In the genomic region with DNA sequence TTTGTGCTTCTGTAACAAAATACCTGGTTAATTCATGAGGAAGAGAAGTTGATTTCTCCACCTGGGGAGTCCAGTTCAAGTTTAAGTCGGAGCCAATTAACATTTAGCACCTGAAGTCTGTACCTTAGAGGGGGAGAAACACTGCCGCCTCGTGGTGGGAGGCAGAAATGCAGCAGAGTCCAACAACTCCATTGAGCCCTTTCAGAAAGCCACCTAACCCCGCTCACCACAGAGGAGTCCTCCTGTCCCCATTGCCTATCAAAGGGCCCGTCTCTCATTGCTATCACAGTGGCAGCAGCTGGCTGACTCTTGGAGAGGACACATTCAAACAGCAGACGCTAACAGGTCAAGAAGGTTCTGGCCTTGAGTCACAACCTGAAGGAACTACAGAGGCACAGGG, we compare ENCODE assay signal across 10 mouse cellular contexts. TPM values are rescaled to one million over a fixed set of nuclear protein-coding genes. Genes with fewer than 3 reads are reported as not detected.
DNase-seq lines count a peak whose midpoint lies in the region; ATAC-seq and TF ChIP-seq lines count a peak whose summit lies in the region.
"Had no signal": no experiment of that assay in that cellular context is flagged by ENCODE, and none has a peak within 500 bp of the region (broad histone marks: within the 10 kb centered on the region; RNA-seq: fewer than 3 reads in every experiment).

No protein-coding gene starts in this region.

- no peak overlapping the region for H3K4me3 ChIP-seq in kidney, embryonic 16.5 days (ENCODE audit: low read length)
- no peak overlapping the region for H3K4me3 ChIP-seq in CH12.LX (replicated peaks in 1 of 3; ENCODE audit: low read depth in 2 of 3, low read length in 2 of 3, poor library complexity in 1 of 3)
- H3K4me3 ChIP-seq in liver, adult 2 months (ENCODE audit: insufficient read depth, low read depth, low read length), result no peak overlapping the region

- H3K9me3 ChIP-seq in kidney, embryonic 16.5 days (ENCODE audit: low read length), result no peaks in the 10 kb centered on the region
- no peaks in the 10 kb centered on the region for H3K9me3 ChIP-seq in CH12.LX (replicated peaks; ENCODE audit: low read length)

- TF ChIP-seq CTCF in CH12.LX (conservative IDR thresholded peaks at IDR 0.05 in 1 of 2, IDR thresholded peaks at IDR 0.05 in 1 of 2; ENCODE audit: low read depth in 2 of 2, low read length in 2 of 2), result peak; percentile 90 to 99
- peak; percentile 86 for TF ChIP-seq CTCF in liver, adult 2 months (IDR thresholded peaks at IDR 0.05; ENCODE audit: low read depth, low read length)

- no peak for TF ChIP-seq EP300 in CH12.LX (IDR thresholded peaks at IDR 0.05; ENCODE audit: low read length)

- in situ Hi-C loops in CH12.LX (cut with MboI; ENCODE audit: low pct_ligation_motif_present, low pct_unique_long_range_greater_than_20kb, low sequenced_read_pairs), result loop anchor here (5.0 kb wide), 1 partner anchor 67 kb away; a partner anchor contains a TSS

- WGBS in kidney, embryonic 16.5 days, result 21% methylated on average over 6 of the region's 6 CpGs
- 16% methylated on average over 6 of the region's 6 CpGs for WGBS in liver, adult 2 months

- H3K4me1 ChIP-seq in kidney, embryonic 16.5 days (ENCODE audit: insufficient read depth, low read length), result no peaks in the 10 kb centered on the region
- H3K4me1 ChIP-seq in CH12.LX (ENCODE audit: control insufficient read depth in 1 of 2, insufficient read depth in 2 of 2), result peaks cover 10 to 43% of the 10 kb centered on the region in 2 experiments
- H3K4me1 ChIP-seq in liver, adult 2 months (ENCODE audit: control insufficient read depth, insufficient read depth, low read length), result no peaks in the 10 kb centered on the region

- dilution Hi-C loops in CH12.LX (cut with MboI; ENCODE audit: extremely low pct_ligation_motif_present, extremely low pct_unique_long_range_greater_than_20kb, low sequenced_read_pairs), result no loop called here

- TF ChIP-seq RAD21 in CH12.LX (IDR thresholded peaks at IDR 0.05; ENCODE audit: low read depth, low read length), result peak; percentile 65

- H3K4me2 ChIP-seq in kidney, embryonic 16.5 days (replicated peaks; ENCODE audit: low read depth, low read length), result no peak overlapping the region
- H3K4me2 ChIP-seq in CH12.LX (ENCODE audit: insufficient read depth, low read depth, poor library complexity, severe bottlenecking), result peak overlapping the region; percentile 10; the same call in 1 of the 2 replicates

- H3K9ac ChIP-seq in kidney, embryonic 16.5 days (replicated peaks; ENCODE audit: low read length), result no peak overlapping the region
- H3K9ac ChIP-seq in CH12.LX (ENCODE audit: insufficient read depth, low read depth), result no peak overlapping the region
- H3K9ac ChIP-seq in liver, adult 2 months (ENCODE audit: low read depth, low read length), result no peak overlapping the region

- H3K27ac ChIP-seq in kidney, embryonic 16.5 days (ENCODE audit: low read length), result no peak overlapping the region
- H3K27ac ChIP-seq in CH12.LX (ENCODE audit: insufficient read depth, low read depth), result no peak overlapping the region
- H3K27ac ChIP-seq in liver, adult 2 months (replicated peaks; ENCODE audit: insufficient read depth, low read depth, low read length), result no peak overlapping the region
- H3K27ac ChIP-seq: macrophage had no signal

- no peak for TF ChIP-seq POLR2A in CH12.LX (IDR thresholded peaks at IDR 0.05; ENCODE audit: low read depth, low read length)
- TF ChIP-seq POLR2A in liver, adult 2 months (IDR thresholded peaks at IDR 0.05; ENCODE audit: extremely low read depth, insufficient read depth, low read length), result no peak

- H3K36me3 ChIP-seq in kidney, embryonic 16.5 days (ENCODE audit: insufficient read depth, low read length), result no peaks in the 10 kb centered on the region
- H3K36me3 ChIP-seq in CH12.LX (replicated peaks in 1 of 2; ENCODE audit: control insufficient read depth in 1 of 2, insufficient read depth in 1 of 2, low read length in 1 of 2), result no peaks in the 10 kb centered on the region
- H3K36me3 ChIP-seq in liver, adult 2 months (ENCODE audit: control insufficient read depth, insufficient read depth, low read length), result no peaks in the 10 kb centered on the region

- H3K27me3 ChIP-seq in kidney, embryonic 16.5 days (ENCODE audit: insufficient read depth, low read length), result no peaks in the 10 kb centered on the region
- H3K27me3 ChIP-seq in CH12.LX (replicated peaks), result peaks cover 27% of the 10 kb centered on the region
- no peaks in the 10 kb centered on the region for H3K27me3 ChIP-seq in liver, adult 2 months (ENCODE audit: control insufficient read depth, insufficient read depth, low read length)

- DNase-seq in kidney, adult 18-20 months, result peak; percentile 73
- DNase-seq in CH12.LX (ENCODE audit: extremely low read depth), result peak; percentile 77
- peak; percentile 75 for DNase-seq in adrenal gland, postnatal 10 days
- peak; percentile 14 for DNase-seq in embryo, embryonic 9.5 days (ENCODE audit: extremely low spot score)
- DNase-seq in liver, adult 2 months (ENCODE audit: extremely low read depth, low read depth, low spot score), result peak; percentile 52
- peak; percentile 21 to 63 for DNase-seq in spleen, adult 18-20 months
- no peak for DNase-seq in layer of hippocampus, postnatal 14 days (ENCODE audit: low spot score in 2 of 2)

- H3K79me2 ChIP-seq in CH12.LX (replicated peaks; ENCODE audit: control insufficient read depth, extremely low read depth, insufficient read depth, poor library complexity, severe bottlenecking), result no peaks in the 10 kb centered on the region
- no peaks in the 10 kb centered on the region for H3K79me2 ChIP-seq in liver, adult 2 months (ENCODE audit: control insufficient read depth, insufficient read depth, low read length)

- ATAC-seq in kidney, embryonic 16.5 days (ENCODE audit: low FRiP score, low TSS enrichment), result no peak

TF ChIP-seq in CH12.LX, 34 proteins besides CTCF, POLR2A, EP300 and RAD21:
- TF ChIP-seq NELFE (IDR thresholded peaks at IDR 0.05; ENCODE audit: low read depth, low read length) (peak; percentile 36; the same call in 1 of the 2 replicates), ZMIZ1 (IDR thresholded peaks at IDR 0.05; ENCODE audit: low read depth, low read length) (no peak), POLR2AphosphoS2 (IDR thresholded peaks at IDR 0.05; ENCODE audit: low read depth, low read length) (no peak), TCF12 (IDR thresholded peaks at IDR 0.05; ENCODE audit: low read depth, low read length) (peak; percentile 31; the same call in 1 of the 2 replicates), ZC3H11A (IDR thresholded peaks at IDR 0.05; ENCODE audit: low read depth, low read length) (peak; percentile 15; the same call in 1 of the 2 replicates), SMC3 (IDR thresholded peaks at IDR 0.05; ENCODE audit: low read depth, low read length) (peak; percentile 81), ELF1 (IDR thresholded peaks at IDR 0.05; ENCODE audit: low read depth, low read length) (0 out of 2 replicates have a peak, but pooled peaks have one; percentile 12), MEF2A (IDR thresholded peaks at IDR 0.05; ENCODE audit: borderline replicate concordance, low read depth, low read length) (no peak)
TF ChIP-seq in CH12.LX: peak in this region for 5.

RNA-seq across cellular contexts. Expression of a gene that starts 37.5 kb away (rescaled TPM):
- not detected in 2 replicates for polyA plus RNA-seq in kidney, embryonic 16.5 days (2015; fragmentation: Nextera tagmentation; extraction: Ambion mirVana)
- total RNA-seq in CH12.LX (2012; rRNA removed), result not detected in 2 replicates
- not detected in 2 replicates for total RNA-seq in CH12.LX (2014; rRNA removed)
- not detected in 2 replicates for polyA plus RNA-seq in CH12.LX (2012; ENCODE audit: insufficient read length, low read depth)
- not detected for total RNA-seq in adrenal gland, postnatal 10 days (2021)
- total RNA-seq in liver, adult 2 months (2014; rRNA removed), result 6.3 and 10.0 TPM in 2 replicates
- polyA plus RNA-seq in liver, adult 2 months (2012; rRNA removed), result 2.7 and 7.4 TPM in 2 replicates
- not detected for total RNA-seq in layer of hippocampus, postnatal 14 days (2021)
- polyA plus RNA-seq: frontal cortex, adult 2 months; macrophage had no signal

RNA-seq across cellular contexts. Expression of a gene that starts 37.6 kb away (rescaled TPM):
- polyA plus RNA-seq in kidney, embryonic 16.5 days (2015; fragmentation: Nextera tagmentation; extraction: Ambion mirVana), result 1.1 and 1.2 TPM in 2 replicates
- total RNA-seq in CH12.LX (2012; rRNA removed), result 0.34 and 0.38 TPM in 2 replicates
- 0.54 and 0.68 TPM in 2 replicates for total RNA-seq in CH12.LX (2014; rRNA removed)
- polyA plus RNA-seq in CH12.LX (2012; ENCODE audit: insufficient read length, low read depth), result 0.42 and 1.7 TPM in 2 replicates
- total RNA-seq in adrenal gland, postnatal 10 days (2021), result 1 to 10 TPM; 2.3 to 3.2 TPM
- total RNA-seq in liver, adult 2 months (2014; rRNA removed), result 5.8 and 6.5 TPM in 2 replicates
- 1.3 and 1.8 TPM in 2 replicates for polyA plus RNA-seq in liver, adult 2 months (2012; rRNA removed)
- 10 to 100 TPM; 31.6 to 37.8 TPM for total RNA-seq in layer of hippocampus, postnatal 14 days (2021)

RNA-seq across cellular contexts. Expression of a gene that starts 51.0 kb away (rescaled TPM):
- polyA plus RNA-seq in kidney, embryonic 16.5 days (2015; fragmentation: Nextera tagmentation; extraction: Ambion mirVana), result 6.6 and 7.2 TPM in 2 replicates
- total RNA-seq in CH12.LX (2012; rRNA removed) (116 and 133 TPM in 2 replicates), CH12.LX (2014; rRNA removed) (262 and 289 TPM in 2 replicates)
- polyA plus RNA-seq in CH12.LX (2012; ENCODE audit: insufficient read length, low read depth), result 81.1 and 83.9 TPM in 2 replicates
- total RNA-seq in adrenal gland, postnatal 10 days (2021), result 10 to 100 TPM; 15.6 to 16.8 TPM
- total RNA-seq in liver, adult 2 months (2014; rRNA removed), result 38.3 and 72.7 TPM in 2 replicates
- polyA plus RNA-seq in liver, adult 2 months (2012; rRNA removed), result 28.5 and 68.1 TPM in 2 replicates
- 1 to 10 TPM; 2.0 to 2.8 TPM for total RNA-seq in layer of hippocampus, postnatal 14 days (2021)

Comparison
In these comparisons a context has a peak if more than half of its experiments do, and no peak if none do; other contexts are left out.
1. DNase-seq: peak in kidney, adult 18-20 months (single experiment), CH12.LX (single experiment), adrenal gland, postnatal 10 days (single experiment), embryo, embryonic 9.5 days (single experiment), liver, adult 2 months (single experiment) and spleen, adult 18-20 months (2 of 2); none in layer of hippocampus, postnatal 14 days (0 of 2).
2. RNA of a gene that starts 51.0 kb away (total RNA-seq): 116 to 289 TPM in CH12.LX, 38.3 to 72.7 TPM in liver, adult 2 months and 15.6 to 16.8 TPM in adrenal gland, postnatal 10 days; 2.0 to 2.8 TPM in layer of hippocampus, postnatal 14 days; every median in the first group is over 4 times any median in the second.